Mouse (Mus musculus): Measurements from ENCODE around the gene Fam43a.

DNA sequence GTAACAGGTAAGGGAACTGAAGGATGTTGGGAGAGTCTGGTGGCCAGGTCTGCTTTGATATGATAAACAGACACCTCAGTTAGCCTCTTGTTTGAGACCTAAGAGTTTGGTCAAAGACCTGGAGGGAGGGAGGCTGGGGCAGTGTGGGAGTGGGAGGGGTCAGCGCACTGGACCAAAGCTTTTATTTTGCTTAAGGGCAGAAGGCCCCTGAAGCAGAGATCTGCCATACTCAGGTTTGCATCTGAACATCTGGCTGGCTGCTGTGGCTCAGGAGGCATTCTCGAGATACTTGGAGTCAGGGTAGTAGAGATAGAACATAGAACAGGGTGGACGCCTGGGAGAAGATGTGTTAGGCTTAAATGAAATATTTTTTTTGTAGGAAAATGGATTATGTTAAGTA lies 47.3 kb downstream of the Fam43a start:
- TF ChIP-seq CTCF (conservative IDR thresholded peaks at IDR 0.05 in 1 of 2, IDR thresholded peaks at IDR 0.05 in 1 of 2; ENCODE audit: low read depth in 2 of 2, low read length in 2 of 2) (no peak), POLR2A (IDR thresholded peaks at IDR 0.05; ENCODE audit: low read depth, low read length) (no peak), UBTF (IDR thresholded peaks at IDR 0.05; ENCODE audit: low read depth, low read length) (no peak), HCFC1 (IDR thresholded peaks at IDR 0.05; ENCODE audit: low read depth, low read length) (no peak), USF2 (conservative IDR thresholded peaks at IDR 0.05; ENCODE audit: low read depth, low read length) (no peak), EP300 (IDR thresholded peaks at IDR 0.05; ENCODE audit: low read length) (no peak)

All from CH12.LX (cell line).